Mouse (Mus musculus) spleen, postnatal 10 days (tissue): ENCODE measurements around the gene Cyp2d22.
"Not testable (repeated sequence)": the region's sequence is repeated elsewhere in the genome, so short reads cannot be mapped to it uniquely, and the experiment has no call there.

Experiments
- DNase-seq, 2 experiments: peaks; one replicate each; pipeline ENCODE4 v3.0.0; 2021 to 2022; ENCODE audit warnings: low spot score in 2 of 2

The Cyp2d22 gene

DNA sequence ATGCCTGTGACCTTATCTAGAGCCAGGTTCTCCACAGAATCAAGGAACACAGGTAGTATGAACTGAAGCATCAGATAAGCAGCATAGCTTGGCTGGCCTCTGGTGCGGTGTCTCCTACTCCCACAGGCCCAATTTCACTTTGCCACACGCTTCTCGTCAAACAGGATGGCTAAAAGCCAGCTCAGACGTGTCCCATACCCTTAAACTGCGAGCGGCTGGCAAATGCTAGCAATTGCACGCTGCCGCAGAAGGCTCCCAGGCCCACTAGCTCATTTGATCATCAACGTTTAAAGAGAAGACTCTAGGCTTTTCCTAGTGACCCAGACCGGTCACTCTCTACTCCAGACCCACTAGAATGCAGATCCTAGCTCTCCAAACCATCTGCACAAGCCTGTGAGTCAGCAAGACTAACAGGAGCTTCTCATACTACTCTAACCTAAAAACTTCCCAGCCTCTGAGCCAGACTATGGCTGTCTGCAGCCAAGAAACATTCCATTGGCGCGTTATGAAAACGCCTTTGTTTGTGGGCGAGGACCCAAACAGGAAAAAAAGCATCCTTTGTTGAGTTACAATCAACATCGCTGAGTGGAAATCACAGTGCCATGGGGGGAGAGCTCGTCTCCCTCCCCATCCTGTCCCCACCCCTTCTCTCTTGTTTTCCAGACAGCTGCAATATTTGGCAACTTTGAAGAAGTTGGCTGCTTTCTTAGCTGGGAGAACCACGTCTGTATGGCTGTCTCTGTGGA lies 3.5 kb downstream of the Cyp2d22 start:
- no peak for DNase-seq

DNA sequence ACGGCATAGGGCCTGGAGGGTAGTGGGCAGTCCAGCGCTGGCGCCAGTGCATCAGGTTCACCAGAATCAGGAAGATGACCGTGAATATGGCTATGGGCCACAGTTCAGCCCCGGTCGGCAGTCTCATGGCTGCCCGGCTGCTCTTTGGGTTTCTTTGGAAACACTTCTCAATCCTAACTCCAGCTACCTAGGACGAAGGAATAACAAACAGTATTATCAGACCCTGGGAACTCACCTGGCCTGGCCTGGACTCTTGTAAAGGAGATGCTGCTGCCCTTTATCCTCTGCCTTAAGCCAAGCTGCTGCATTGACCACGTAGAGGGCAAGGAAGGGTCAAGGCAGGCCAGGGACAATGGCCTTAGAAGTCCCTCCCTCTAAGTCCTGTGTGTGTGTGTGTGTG lies 4.2 kb downstream of the Cyp2d22 start:
- DNase-seq, result no peak

DNA sequence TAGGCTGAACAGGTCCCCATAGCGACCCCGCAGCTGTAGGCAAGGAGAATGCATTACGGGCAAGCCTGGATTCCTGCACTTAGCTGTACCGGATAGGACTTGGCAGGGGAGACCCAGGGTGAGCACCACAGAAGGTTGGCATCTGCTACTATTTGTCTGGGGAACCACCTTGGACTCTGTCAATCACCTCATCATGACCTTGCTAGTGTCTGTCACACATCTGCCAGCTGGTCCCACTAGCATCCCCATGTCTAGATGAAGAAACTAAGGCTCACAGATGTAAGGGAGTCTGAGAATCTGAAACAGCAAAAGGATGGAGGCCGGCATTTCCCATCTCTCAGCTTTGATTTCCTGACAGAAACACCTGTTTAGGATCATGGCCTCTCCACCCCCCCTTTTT lies 5.6 kb downstream of the Cyp2d22 start:
- DNase-seq, result no peak

DNA sequence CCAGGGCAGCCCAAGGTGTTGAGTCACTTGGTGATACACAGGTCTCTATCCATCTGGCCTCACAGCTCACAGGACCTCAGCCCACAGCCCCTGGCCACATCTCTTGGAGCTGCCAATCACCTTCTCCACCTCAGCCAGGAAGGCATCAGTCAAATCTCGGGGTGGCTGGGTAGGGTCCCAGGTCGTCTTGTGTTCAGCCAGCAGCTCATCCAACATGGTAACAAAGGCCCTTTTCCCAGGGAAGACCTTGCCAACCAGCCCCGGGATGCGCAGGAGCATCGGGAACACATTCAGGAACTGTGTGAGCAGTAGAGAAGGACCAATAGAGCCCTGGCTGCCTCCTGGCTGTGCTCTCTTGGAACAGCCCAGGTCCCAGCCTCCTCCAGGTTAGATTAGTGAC lies 7.1 kb downstream of the Cyp2d22 start:
- DNase-seq, result no peak

DNA sequence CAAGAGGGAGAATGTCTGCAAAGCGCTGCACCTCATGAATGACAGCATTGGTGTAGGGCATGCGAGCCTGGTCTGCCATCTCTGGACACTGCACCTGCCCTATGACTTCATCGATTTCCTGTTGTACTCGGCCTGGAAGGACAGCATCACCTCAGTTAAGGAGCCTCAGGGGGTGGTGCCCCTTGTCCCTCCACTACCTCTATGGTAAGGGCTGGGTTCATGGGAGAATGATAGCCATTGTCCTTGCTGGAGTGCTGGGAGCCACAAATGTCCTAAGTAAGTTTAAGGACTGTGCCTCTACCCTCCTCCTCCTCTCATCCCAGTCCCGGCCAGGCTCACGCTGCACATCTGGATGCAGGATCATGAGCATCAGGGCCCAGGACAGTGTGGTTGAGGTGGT lies 7.6 kb downstream of the Cyp2d22 start:
- DNase-seq, result no peak

DNA sequence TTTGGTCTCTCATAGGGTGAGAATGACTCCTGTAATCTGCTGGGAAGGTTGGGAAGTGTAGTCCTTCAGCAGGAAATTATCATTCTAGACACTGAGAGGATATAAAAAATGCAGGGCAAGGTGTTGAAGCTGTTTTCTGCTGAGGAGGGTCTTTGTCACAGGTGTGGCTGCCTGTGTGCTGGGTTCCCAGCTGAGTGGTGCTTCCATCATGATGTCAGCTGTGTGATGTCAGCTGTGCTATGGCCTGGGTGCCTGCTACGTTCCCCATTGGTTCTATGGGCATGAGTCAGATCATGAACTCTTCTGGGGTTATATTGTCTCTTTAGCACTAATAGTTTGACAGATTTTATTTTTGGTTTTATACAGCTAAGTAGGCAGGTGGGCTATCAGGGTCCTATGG lies 11.2 kb downstream of the Cyp2d22 start:
- no peak for DNase-seq

DNA sequence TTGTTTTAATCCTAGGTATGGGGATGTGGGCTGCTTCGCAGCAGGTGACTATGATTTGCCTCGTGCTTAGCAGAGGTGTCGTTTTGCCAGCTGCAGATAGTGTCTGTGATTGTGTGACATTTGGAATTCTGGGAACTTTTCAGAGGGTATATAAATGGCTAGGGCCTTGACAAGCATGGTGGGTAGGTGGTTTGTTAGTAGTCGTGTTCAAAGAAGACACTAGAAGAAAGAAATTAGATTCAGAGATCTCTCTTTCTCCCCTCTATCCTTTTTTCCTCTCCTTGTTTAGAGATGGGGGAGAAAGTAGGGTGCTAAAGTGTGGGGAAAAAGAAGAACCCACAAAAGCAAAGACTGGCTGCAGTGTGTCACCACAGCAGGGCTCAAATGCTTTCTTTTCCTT lies 11.9 kb downstream of the Cyp2d22 start:
- DNase-seq, result no peak

DNA sequence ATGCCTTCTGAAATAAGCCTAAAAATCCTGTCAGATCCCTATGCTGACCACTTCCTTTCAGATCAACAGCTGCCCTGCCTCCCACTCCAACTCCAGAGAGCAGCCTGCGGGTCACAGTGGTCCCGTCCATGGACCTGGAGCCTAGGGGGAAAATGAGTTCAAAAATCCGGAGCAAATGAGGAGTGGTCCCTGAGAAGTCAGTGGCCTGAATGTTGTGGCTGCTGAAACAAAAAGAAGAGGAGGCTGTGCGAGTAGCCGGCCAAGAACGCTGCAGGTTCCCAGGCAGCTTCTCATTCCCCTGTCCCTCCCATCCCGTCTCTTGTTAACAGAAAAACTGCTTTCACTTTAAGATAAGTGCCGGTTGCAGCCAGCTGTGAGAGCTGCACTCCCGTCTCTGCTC lies 15.5 kb downstream of the Cyp2d22 start:
- not testable (repeated sequence) for DNase-seq

DNA sequence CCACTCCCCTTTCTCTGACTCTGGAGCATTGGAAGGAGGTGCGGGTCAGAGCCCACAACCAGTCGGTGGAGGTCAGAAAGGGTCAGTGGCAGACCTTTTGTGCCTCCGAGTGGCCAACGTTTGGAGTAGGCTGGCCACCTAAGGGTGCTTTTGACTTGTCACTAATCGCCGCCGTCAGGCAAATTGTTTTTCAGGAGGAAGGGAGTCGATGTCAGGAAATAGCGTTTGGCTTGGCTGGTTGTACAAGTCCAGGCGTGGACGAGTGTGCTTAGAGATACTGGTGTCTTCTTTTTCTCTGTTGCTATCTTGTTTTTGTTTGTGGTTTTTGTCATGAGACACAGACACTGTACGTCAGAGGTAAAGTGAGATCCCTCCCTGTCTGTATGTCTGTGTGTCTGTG lies 16.3 kb downstream of the Cyp2d22 start:
- DNase-seq, result not testable (repeated sequence)

DNA sequence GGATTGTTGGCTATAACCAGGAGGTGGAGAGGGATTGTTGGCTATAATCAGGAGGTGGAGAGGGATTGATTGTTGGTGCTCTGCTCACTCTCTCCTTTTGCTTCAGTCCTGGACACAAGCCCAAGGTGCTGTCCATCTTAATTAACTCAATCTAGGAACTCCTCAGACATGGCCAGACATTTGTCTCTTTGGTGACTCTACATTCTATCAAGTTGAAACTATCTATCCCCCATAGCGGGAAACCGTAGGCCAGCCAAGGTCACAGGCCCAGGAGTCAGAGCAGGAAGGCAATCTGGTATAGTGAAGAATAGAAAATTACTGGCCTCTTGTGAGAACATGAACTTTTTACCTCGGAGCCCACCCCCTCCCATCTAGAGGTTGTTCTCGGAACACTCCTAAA lies 17.8 kb downstream of the Cyp2d22 start:
- no peak for DNase-seq

DNA sequence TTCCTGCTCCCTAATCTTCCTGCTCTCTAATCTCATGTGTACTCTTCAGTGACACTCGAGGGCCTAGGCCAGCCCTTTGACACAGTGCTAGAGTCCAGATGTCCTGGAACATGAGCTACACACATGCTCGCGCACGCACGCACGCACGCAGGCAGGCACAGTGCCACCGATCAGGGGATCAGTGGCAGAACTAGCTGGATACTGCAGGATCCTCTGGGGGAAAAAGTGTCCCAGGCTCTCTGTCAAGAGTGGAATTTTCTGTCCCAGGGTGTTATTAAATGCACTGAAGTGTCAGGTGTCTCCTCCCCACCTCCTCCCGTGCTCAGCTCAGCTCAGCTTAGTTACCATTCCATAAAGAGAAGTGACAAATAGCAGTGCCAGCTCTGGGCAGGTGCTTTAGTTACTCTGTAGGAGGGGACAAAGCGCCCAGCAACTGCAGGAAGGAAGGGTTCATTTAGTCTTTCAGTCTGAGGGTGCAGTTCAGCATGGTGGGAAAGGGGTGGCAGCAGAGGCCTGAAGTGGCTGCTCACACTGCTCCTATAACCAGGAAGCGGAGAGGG lies 18.5 kb downstream of the Cyp2d22 start:
- no peak for DNase-seq

DNA sequence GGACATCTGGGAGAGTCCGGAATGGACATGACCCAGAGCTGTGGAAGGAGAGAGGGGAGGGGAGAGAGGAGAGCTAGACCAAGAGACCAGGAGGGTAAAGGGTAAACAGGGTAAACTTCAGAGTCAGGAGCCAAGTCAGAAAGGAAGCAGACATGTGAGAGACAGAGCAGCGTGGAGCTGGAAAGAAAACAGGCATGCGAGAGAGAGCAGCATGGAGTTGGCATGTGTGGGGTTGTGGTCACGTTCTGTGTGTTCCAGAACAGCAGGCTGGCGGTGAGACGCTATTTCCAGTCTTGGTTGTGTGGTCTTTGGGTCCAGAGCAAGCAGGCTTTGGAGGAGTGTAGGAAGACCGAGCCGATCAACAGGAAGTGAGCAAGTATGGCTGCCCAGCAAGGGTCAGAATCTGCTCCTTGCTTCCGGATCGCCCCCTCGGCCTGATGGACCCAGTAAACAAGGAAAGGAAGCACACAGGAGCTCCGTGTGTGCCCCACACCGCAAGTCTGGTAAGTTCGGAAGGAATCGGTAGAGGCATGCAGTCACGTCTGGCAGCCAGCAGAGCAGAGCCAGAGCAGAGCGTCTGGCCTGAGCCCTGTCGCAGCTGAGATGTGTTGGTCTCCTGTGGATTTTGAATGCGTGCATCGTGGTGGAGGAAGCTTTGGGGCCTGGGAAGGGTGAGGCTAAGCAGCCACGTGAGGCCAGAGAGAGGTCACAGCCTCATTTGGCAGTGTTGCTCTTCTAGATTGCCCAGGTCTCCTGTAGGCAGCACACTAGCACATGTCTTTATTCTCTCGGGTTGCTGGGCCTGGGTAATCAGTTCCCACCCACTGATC lies 21.4 kb downstream of the Cyp2d22 start:
- no peak for DNase-seq

DNA sequence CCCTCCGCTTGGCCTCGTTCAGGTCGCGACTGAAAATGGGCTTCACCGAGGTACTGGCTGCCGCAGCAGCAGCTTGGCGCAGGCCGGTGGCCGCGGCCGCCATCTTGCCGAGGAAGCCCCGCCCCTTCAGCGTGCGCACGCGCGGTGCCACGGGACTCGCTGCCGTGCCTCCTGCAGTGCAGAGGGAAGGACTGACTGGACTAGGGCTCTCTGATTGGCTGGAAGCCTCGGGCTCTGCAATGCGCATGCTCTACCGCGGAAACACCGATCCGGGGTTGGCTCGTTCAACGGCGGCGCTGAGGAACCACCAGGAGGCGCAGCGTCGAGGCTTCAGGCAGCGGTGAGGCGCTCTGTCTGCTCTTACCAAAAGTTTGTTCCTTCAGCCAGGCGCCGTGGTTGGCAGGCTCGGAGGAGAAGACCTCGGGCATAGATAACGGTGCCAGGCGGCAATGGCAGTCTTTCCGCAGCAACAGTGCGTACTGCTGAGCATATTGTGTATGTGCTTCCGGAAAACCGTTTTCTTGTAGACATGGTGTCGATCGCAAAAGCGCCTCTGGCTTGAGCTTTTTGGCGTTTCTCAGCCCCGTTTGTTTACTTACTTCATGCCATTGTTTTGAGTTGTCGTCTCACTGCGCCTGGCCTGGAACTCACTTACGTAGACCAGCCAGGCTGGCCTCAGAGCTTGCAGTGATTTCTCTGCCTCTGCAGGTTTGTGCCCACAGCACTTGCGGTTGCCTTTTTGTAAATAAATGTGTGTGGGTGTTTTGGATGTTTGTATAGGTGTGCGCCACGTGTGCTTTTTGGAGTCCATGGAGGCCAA lies 25.7 kb downstream of the Cyp2d22 start, which contains the start of gene Ndufa6:
TSS of gene Ndufa6 (minus strand) at position 197 of the 820 bp plus-strand sequence.
- DNase-seq, result peak; percentile 96 to 99

DNA sequence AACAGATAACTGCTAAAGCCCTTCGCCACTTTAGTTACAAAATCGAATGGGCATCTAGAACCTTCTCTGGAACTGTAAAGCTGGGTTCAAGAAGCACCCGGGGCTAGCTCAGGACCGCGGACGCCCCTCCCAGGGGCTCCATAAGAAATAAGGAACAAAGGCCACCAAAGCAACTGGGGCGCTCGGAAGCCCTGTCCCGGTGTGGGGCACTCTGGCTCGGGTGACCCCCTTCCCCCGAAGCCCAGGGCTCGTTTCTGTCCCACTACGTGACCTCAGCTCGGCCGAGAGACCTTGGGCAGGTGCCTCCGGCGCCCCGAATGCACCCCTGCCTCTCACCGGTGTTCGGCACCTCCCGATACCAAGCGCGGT lies 26.3 kb downstream of the Cyp2d22 start:
- DNase-seq, result no peak

DNA sequence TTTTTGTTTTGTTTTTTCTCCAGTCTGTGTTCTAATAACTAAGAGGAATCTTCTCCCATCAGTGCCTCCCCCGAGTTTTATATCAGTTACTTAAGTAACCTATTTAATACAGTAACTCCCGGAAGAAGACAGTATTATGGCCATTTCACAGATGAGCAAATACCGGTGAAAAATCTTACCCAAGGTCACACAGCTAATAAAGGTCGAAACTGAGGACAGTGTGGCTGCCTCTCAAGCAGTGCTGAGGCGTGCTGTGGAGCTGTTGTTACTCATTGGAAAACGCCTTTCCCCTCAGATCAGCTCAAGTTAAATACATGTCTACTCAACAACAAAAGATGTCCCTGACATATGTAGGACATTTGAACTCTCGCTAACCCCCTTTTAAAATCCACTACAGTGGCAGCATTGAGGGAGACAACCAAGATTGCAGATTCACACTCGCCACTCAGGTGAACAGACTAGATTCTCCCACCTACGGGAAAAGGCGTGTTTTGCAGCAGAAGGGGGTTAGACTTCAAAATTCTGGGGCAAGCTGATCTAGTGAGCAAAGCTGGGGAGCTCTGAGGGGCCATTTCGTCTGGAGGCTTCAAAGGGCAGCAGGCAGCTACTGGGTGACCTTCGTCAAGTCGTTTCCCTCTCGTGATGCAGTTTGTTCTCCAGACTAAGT lies 26.8 kb downstream of the Cyp2d22 start:
- DNase-seq, result peak; percentile 38 to 52

DNA sequence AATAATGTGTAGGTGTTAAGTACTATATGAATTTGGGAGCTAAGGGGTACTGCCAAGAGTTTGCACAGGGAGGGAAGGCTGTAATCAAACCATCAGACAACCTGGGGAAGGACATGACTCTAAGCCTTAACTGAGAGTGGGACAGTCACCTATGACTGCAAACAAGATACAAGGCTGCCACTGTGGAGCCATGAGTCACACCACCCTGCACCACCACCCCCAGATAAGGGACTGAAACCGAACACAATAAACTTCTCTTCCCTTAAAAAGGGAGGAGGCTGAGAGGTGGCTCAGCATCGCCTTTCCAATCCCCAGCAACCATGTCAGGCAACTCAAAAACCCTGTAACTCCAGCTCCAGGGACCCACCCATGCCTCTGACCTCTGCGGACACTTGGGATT lies 28.6 kb downstream of the Cyp2d22 start:
- no peak for DNase-seq

DNA sequence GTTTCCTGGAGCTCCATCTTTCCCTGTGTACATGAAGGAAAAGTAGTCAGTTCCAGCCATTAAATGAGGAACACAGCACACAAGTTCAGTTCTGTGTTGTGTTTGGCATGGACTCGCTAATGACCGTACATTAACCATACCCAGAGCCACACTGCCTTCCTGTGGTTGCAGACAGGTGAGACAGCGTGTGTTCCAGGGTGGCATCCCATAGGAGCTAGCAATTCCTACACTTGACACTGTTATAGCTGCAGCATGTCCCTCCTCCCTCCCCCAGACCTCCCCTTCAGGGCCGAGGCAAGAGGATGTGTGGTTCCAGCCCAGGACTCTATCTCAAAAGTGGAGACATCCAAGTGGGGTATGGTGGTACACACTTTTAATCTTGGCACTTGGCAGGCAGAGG lies 29.7 kb downstream of the Cyp2d22 start:
- DNase-seq, result no peak

DNA sequence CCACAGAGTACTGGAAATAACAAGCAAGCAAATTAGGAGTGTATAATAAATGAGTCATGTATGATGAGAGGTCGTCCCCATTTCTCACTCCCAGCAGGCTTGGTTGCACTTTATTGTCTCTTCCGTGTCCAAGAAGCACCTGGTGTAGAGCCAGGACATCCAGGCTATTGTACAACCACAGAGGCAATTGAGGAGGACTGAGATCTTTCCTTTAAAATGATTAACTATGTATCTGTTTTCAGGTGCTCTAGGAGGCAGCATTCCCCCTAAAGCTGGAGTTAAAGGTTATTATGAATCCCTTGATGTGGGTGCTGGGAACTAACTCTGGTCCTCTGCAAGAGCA lies 31.1 kb downstream of the Cyp2d22 start:
- DNase-seq, result no peak

DNA sequence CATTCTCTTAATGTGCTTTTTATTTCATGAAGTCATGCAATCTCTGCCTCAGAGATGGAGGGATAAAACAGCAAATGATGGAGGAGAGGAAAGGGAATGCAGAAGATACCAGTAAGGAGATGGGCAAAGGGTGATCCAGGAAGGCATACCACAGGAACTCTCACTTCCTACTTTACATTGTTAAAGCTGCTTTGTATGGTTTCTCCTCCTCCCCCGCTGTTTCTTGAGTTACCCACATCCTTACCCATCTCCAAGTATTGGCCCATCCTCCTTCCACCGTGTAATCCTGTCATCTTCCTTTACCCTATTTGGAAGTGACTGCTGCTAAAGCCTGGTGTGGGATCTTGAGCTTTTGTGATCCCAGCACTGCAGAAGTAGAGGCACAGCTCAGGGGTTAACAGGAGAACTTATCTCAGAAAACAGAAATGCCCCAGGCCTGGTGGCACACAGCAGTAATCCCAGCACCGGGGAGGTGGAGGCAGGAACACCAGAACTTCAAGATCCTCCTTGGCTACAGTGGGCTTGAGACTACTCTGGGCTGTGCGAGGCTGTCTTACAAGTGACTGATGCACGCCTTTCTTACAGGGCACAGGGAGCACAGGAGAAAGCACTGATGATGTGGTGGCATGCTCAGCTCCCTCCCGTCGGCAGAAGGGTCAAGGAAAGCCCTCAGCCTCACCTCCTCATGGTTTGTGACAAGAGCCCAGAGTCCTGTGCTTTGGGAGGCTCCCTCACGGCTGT lies 31.6 kb downstream of the Cyp2d22 start:
- no peak for DNase-seq

DNA sequence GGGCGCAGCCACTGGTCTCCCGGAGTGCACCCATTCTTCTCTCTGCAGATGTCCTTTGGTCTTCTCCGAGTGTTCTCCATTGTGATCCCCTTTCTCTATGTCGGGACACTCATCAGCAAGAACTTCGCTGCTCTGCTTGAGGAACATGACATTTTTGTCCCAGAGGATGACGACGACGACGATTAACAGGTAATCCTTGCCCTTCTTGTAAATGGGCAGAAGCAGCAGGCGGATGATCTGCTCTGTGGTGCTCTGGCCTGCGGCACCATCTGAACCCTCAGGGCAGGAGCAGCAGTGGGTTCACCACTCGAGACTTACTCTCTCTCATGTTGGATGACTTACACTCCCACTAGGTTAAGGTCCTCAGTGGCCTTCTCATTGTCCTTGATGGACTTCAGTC lies 32.2 kb downstream of the Cyp2d22 start:
- DNase-seq, result no peak

DNA sequence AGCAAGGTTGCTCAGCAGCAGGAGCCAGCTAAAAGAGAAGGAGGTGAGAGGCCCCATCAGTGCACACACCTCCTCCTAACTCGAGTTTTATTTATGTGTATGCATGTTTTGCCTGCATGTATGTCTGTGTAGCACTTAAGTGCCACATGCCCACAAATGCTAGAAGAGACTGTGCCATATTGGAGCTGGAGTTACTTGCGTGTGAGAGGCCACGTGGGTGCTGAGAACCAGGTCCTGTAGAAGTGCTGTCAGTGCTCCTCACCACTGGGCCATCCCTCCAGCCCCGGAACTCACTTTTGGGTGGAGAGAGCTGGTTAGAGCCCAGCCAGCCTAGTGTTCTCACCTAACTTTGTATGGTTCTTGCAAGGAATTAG lies 32.8 kb downstream of the Cyp2d22 start:
- no peak for DNase-seq
